Mouse (Mus musculus) right cerebral cortex, postnatal 4 days (tissue): ENCODE measurements around the gene Faf1.

Source experiments
- DNase-seq: peaks from one replicate; pipeline ENCODE4 v3.0.0-alpha.2; 2022

The Faf1 gene

DNA sequence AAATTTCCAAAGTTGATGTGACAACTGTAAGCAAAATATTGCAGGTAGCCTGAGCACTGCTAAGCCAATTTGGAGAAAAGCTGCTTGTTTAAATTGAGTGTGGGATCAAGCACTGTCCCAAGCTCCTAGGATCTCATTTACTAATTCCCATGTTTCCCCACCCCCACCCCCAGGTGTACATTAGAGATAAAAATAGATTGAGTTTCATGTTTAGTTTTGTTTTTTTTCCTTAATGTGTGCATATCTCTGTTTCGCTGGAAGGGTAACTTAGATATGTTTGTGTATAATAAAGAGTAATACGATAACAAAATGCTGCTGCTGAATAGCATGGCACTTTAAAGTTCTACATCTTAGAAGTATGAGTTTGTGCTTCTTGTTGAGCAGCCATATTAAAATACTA lies 116.7 kb downstream of the Faf1 start:
- DNase-seq = no peak

DNA sequence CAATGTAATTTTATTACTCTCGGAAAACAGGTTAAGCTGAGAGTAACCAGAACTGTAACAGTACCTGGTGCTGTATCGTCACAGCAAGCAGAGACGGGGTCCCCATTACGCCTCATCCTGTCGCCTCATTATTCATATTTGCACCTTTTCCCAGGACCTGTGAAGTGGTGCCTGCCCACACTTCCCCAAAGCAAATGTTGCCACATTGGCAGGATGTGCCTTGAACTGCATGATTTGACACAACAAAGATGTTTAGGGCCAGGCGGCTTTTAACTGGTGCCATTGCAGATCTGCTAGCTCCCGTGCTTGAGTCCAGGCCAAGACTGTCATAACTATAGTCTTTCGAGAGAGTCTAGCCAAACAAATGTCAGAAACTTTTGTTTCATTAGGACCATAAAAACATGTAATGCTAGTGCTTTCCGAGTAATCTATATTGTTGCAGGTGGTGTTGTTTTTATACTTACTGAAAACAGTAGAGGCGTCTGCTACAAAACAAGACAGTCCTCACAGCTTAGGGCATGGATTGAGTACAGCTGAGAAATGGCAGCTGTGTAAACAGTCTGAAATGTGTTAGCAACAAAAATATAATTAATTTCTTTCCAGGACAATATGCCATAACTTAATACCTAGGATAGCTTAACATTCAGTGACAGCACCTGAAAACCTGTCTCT lies 121.3 kb downstream of the Faf1 start:
- DNase-seq = no peak

DNA sequence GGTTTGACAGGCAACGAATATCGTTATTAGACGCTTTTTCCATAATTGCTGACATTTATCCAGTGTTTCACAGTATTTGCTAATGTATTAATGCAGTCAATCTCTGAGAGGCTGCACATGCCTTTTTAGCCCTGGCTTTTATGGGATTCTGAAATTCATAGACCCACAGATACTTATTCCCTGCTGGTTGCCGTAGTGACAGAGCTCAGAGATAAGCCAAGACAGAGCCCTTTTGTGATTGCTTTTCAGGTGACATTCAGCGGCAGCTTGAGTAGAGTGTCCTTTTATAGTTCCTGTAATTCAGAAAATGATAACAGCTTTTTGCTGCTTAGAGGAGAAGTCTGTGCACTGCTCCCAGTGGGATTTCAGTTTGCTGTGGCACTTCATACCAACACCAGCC lies 130.0 kb downstream of the Faf1 start:
- DNase-seq = no peak

DNA sequence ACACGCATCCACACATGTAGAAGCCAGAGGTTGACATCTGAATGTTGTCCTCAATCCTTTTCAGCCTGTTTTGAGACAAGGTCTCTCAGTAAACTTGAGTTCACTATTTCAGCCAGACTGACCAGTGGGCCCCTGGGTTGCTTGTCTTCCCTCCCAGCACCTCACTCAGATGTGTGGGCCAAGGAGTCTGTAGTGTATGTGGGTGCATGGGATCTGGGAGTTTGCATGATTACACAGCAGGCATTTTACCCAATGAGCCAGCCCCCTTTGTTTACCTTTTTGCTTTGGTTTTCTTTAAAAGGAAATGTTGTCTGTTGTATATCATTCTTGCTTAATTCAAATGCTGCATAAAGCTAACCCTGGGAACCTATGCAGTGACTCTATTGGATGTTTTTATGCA lies 138.8 kb downstream of the Faf1 start:
- no peak for DNase-seq

DNA sequence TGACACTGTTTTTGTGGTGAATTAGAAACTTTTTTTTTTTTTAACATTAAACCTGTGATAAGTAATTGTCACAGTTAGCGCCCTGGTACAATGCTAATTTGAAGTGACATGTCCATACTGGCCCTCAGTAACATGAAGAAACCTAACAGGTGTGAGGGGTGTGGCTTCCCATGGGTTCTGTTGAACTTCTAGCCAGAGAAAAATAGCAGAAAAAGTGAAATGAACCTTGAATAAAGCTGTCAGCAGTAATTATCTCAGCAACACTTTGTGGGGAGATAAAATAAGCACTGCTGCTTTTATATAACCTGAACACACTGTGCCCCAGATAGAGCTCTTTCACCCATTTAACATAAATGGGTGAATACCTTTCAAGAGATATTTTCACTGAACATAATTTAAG lies 139.2 kb downstream of the Faf1 start:
- no peak for DNase-seq

DNA sequence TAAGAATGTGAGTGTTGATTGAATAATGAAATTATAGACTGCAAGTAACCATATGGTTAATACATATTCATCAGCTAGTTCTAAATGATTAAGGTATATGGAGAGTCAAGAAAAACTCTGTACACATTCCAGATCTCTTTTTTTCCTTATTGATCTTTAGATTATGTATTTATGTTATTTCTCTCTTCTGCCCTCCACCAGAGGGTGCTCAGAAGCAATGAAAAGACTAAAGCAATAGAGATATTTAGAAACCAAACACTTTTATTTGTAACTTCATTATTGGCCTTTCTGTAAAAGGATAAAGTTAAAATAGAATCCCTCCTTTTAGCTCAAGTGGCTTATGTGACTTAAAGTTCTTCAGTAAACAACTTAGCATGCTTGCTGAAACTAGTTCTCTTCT lies 143.1 kb downstream of the Faf1 start:
- no peak for DNase-seq

DNA sequence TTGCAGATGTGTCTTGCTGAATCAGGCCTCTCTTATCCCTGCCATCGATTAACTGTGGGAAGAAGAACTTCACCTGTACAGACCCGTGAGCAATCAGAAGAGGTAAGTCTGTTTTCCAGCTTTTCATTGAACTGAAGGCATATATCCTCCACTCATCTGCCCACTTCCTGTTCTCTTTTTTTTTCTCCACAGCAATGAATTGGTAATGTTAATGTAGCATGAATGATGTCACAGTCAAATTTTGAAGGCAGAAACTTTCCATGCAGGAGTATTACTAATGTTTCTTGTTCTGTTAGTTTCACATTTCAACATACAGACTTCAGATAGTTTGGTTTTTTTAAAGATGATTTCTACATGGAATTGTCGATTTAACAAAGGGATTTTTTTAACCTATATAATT lies 153.4 kb downstream of the Faf1 start:
- no peak for DNase-seq

DNA sequence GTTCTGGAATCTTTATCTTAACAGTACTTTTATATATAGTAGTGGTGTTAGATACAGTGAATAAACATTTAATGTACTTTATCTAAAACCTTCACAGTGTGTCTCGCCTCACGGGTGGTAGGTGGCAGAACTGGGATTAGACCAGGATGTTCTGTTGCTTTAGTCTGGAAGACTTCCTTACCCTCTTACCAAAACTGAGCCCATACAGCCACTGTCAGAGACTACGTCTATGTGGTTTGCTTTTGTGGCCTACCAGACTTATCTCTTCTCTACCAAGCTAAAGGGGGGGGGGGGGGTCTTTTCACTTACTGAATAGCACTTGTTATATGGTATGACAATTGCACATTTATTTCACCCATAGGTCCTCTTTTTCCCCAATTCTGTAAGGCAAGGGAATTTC lies 181.5 kb downstream of the Faf1 start:
- DNase-seq = no peak

DNA sequence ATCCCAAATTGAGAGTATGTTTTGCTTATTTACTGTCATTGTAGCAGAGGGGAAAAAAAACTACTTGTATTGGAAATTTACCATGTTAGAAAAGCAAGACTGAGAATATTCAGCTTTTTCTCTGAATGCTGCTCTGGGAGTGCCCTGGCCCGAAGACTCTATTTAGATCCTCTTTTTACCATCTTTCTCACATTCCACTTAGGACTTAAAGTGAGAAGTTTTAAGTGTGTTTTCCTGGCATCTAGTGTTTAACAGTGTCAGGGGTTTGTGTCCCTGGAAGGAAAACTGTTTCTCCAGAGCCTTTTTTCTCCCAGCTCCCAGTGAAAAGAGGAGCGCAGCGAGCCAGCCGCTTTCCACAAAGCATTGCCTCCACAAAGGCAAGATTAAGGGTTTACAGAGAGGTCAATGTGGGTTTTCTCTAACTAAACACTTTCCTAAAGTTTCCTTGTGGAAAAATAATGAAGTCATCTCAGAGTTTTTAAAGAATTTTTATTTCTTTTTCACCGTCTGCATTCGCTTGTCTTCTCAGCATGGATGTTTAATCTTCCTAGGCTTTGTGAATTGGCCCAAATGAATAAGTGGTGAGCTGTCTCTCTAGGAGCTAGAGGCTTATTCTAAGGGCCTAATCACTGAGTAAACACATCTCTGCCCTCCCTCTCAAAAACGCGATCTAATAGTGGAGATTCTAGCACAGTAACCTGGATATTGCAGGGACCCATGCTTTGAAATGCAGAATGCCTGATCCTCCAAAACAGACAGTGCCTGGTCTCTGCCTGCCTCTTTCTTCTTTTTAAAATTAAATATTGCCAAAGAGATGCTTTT lies 182.4 kb downstream of the Faf1 start:
- DNase-seq = no peak

DNA sequence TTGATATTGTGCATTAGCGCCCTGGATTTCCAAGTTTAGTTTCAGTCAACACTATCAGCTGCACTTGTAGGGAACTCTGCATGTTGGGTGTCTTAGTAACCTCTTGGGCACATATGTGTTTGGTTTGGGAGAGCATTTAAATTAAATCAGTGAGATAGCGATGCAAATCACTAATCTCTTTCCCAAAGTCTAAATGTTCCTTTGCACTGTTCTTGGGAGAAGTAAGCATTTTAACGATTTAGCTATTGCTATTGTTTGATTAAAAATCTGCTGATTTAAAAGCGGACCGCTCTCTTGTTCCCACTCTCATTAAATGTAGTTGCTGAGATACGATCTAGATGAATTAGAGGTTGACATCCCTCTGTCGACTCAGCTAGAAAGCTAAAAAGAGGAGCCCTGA lies 183.0 kb downstream of the Faf1 start:
- DNase-seq = no peak

DNA sequence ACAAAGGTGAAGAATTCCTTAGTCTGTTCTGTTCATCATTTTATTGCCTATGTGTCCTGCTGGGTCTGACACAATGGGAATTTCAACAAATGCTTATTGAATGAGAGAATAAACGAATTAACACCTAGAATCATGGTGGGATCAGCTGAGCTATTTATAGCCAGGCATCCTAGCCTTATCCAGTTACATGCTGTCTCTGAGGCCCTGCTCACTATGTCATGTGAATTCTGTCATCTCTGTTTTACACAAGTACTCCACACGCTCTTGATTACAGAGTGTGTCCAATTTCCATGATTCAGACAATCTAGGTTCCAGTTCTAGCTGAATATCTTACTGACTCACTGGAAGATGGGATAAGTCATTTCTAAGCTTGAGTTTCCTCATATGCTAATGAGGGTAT lies 183.9 kb downstream of the Faf1 start:
- no peak for DNase-seq

DNA sequence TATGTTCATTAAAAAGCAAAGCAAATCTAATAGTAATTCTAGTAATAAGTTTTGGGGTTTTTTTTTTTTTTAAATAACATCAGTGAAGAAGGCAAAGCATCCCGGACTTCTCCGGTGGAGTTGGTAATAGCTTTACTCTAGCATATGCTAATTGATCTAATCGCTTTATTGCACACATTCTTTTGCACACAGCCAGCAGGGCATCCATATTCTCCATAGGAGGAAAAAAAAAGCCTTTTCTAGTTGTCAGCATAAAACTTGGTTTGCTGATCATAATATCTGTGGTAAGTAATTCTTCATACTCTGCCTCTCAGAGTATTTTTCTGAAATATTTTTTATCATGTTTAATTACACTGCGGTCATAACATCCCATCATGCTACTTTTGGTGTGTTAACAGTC lies 185.9 kb downstream of the Faf1 start:
- no peak for DNase-seq

DNA sequence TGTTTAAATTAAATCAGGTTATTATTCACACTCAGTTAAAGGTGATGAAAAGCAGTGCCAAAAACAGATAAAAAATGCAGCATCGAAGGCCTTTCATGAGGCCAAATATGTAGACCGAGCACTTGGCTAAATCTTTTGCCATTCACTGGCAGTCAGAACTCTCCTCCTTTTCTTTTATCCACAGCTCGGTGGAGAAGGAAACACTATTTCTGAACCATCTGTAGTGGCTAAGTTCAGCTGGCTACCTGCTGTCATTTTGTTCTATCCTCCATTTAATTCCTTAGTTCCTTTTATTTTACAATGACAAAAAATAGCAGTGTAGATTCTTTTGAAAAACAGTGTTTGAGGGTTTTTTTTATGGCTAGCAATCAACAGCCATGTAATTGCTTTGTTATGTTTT lies 186.6 kb downstream of the Faf1 start:
- no peak for DNase-seq

DNA sequence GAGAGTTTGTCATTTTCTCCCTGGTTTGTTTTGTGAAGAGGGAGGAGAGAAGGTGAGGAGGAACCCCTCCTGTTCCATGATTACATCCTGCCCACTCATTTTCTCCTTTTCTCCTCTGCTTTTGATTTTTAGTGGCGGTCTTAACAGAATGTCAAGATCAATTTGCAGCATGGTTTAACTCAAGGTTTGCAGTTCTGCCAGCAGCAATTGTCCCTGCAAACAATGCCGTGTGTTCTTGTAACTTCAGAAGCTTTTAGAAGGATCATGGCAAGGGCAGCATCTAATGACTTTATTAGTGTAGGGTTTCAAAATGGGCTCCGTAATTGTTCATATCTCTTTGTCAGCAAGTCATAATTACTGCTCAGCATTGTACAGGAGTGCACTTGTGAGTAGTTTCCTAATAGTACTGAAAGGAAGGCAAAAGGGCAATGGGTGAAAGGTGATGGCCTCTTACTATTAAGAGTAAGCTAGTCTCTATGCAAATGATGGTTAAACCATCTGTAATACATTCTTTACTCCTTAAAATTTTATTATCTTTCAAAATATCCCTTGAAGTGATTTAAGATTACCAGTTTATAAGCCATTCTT lies 192.6 kb downstream of the Faf1 start:
- no peak for DNase-seq

DNA sequence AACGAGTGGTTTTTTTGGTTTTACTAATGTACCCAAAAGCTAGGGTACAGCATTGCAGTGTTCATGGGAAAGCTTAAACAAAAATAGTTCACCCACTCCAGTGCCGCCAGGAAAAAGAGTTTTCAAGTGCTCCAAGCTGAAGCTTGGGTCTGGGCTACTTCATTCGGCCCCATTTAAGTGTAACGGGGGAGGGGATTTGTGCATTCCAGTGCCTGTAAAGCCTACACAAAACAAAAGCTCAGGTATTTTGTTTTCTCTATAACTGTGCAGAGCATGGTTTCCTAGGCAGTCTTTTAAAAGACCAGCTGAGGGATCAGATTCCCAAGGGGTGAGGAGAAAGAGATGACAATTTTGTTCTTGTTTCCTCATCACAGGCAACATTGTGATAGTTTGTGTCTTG lies 207.9 kb downstream of the Faf1 start:
- DNase-seq = no peak

DNA sequence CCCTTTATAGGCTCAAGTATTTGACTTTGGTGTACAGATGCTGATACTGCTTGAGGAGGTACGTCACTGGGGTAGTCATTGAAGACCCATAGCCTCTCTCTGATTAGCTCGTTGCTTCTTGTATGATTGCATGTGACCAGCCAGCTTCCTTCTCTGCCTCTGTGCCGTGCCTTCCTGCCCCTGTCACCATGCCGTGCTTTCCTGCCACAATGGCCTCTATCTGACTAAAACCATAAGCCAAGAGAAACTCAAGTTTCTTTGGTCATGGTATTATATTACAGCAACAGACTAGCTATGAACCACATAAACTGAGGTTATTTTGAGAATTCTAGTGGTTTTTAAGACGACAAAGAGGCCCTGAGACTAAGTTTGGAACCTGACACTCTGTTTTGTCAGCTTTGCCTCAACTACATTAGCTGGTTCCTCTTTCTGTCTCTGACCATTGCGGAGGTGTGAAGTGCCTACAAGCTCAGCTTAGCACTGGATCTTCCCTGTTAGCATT lies 211.5 kb downstream of the Faf1 start:
- no peak for DNase-seq

DNA sequence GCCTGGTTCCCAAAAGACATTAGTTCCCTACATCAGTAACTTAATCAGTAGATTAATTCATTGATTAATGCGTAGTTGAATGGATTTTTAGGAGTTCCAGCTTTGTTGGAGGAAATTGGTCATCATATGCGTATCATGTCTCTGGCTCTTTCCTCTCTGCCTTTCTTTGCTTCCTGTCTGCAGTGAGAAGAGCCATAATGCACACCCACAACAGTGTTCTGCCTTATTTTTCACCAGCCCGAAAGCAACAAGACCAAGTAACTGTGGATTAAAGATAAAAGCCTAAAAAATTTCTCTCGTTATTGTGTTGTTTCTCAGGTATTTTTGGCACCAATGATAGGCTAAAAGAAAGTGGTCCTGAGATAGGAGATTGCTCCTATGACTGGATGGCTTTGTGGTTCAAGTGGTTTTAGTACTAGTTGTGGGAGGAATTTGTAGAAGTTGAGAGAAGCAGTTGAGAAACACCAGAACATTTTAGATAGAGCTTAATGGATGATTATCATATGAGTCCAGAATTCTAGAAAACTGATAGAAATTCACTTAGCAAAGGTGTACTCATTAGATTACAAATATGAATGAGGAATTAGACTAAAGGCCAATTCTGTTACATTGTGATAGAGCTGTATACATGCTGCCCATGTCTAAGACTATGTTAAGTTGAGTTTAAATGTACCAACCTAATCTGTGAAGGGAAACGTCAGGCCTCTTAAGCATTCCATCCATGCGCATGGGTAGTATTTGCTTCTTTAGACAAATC lies 221.6 kb downstream of the Faf1 start:
- DNase-seq = no peak

DNA sequence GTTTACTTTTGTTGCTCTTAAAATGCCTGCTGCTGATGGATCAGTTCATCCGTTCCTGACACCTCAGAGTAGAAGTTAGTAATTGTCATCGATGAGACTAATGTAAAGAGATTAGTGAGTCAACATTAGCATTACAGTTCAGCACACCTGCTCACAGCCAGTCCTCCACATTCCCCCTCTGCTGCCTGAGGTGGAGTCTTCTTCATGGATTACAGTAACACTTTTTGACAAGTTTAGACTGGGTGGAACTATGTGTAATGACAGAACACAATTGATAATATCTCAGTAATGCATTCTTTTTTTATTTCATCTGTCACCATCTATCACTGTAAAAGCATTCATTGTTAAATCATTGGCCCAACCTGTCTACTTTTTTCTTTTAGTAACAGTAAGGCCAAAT lies 224.7 kb downstream of the Faf1 start:
- no peak for DNase-seq

DNA sequence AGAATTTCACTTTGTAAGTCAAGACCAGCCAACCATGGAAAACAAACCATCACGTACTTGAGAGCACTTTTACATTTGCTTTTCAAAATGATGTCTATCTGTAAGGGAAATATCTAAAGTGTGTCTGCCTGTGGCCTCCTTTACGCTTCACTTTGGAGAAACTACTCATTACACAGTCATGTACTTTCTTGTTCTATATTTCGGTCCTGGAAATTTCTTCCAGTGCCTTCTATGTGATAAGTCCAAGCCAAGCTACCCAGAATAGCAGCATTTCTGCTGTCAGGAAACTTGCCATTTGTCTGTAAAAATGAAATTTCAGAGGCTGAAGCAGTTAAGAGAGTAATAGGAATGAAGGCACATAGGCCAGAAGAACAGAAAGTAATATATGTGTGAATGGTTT lies 228.1 kb downstream of the Faf1 start:
- DNase-seq = no peak

DNA sequence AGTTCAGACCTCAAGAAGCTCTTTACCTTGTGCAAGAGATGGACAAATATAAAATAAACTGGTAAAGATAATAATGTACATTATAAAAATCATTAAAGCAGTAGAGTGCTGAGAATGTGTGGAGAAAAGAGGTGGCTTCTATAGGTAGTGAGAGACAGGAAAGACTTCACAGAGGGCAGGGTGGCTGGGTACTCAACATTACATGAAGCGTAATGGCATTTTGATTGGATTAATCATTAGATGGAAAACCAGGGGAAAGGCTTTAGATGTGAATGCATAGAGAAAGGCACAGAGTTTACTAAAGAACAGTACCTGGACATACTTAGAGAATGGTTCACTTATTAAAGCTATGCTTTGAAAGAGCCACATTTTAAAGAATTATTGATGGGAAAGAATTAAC lies 252.7 kb downstream of the Faf1 start:
- no peak for DNase-seq

DNA sequence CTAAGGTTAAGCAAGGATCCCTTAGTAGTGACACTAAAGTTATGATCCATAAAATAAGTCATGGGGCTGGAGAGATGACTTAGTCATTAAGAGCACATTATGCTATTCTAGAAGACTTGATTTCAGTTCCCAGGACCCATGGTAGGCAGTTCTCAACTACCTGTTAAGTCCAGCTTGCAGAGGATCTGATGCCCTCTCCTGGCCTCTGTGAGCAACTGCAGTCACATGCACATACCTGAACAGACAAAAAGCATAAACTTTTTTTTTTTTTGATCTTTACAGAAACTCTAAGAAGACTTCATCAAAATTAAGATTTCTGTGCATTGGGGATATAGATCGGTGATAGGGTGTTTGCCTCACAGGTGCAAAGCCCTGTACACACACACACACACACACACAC lies 254.1 kb downstream of the Faf1 start:
- no peak for DNase-seq

DNA sequence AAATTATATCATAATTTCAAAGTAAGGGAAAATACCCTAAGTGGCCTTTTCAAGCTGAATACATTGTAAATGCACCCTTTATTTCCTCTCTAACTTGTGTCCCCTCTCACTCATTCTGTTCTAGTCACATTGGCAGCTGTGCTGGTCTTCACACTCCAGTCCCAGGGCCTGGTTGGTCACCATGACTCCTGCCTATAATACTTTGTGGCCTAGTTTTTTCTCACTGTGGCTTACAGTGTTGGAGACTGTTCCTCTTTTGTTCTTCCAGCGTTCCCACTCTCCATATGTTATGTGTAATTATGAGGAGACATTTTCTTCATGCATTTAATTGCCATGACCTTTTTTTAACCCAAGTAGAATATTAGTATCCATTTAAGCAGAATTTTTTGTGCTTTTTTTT lies 254.5 kb downstream of the Faf1 start:
- no peak for DNase-seq

DNA sequence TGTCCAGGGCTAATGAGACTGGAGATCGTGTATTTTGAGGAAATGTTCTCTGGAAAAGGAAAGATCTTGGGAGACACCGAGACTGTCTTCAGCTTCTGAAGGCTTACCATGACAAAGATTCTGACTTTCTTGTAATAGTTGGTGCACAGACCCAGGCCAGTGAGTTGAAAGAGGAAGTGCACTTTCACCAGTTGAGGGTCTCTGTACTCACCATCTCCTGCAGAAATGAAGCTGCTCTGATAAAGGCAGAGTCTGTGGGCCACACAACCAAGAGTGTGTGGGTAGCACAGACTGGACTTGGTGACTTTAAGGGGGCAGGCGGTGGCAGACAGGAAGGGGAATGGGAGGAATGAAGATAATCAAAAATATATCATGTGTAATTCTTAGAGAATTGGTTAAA lies 260.2 kb downstream of the Faf1 start:
- no peak for DNase-seq

DNA sequence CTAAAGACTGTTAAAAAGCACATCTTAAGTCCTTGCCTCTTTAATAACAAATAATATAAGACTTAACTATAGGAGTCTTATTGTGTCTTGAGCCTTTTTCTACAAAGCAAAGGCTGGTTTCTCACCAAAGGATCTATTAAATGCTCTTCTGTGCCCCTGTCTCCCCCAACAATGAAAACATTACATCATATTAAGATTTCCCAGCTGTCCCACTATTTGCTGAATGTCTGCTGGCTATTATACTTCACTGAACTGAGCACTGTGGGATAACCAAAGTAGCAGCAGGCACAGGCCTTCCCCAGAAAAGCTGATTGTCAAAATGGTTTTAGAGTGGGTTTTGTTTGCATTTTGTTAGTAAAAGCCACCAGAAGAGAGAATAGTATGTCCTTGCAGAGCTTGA lies 262.9 kb downstream of the Faf1 start:
- DNase-seq = no peak
